Mouse (Mus musculus): ENCODE data around the gene Plekhs1. TPM values are rescaled to one million over a fixed set of nuclear protein-coding genes. Genes with fewer than 3 reads are reported as not detected.
"Not testable (repeated sequence)": the region's sequence is repeated elsewhere in the genome, so short reads cannot be mapped to it uniquely, and the experiment has no call there.

The Plekhs1 gene
- polyA plus RNA-seq, 1 experiment from 2014 or later: 0.08 TPM

- Histone ChIP-seq H3K9ac (no peak overlapping the region), H3K27me3 (no peaks in the 10 kb centered on the region), H3K4me2 (replicated peaks) (no peak overlapping the region), H3K36me3 (no peaks in the 10 kb centered on the region), H3K4me1 (peaks cover 8% of the 10 kb centered on the region), H3K4me3 (no peak overlapping the region), H3K9me3 (no peaks in the 10 kb centered on the region; the same call in 1 of the 2 replicates), H3K27ac (no peak overlapping the region)
- 87% methylated on average over 7 of the region's 7 CpGs for WGBS
- ATAC-seq (ENCODE audit: low FRiP score, low read depth): no peak
These were observed 25.5 kb downstream of the Plekhs1 start for GRCm38 (mm10) chr19:56486926-56487325.

- 92% methylated on average over 2 of the region's 2 CpGs for WGBS
These were observed 25.9 kb downstream of the Plekhs1 start for GRCm38 (mm10) chr19:56487339-56487738.

GRCm38 (mm10) chr19:56489601-56490000 is 28.2 kb downstream of the Plekhs1 start:
- Histone ChIP-seq H3K27ac (no peak overlapping the region), H3K36me3 (no peaks in the 10 kb centered on the region), H3K9ac (no peak overlapping the region), H3K4me3 (no peak overlapping the region), H3K9me3 (no peaks in the 10 kb centered on the region; the same call in 1 of the 2 replicates), H3K27me3 (no peaks in the 10 kb centered on the region), H3K4me1 (peaks cover 8% of the 10 kb centered on the region), H3K4me2 (replicated peaks) (no peak overlapping the region)
- no peak for ATAC-seq (ENCODE audit: low FRiP score, low read depth)
- WGBS: 59% methylated on average over 6 of the region's 6 CpGs

More at GRCm38 (mm10) chr19:56487339-56487738, 25.9 kb downstream of the Plekhs1 start:
- no peak overlapping the region for H3K4me3 ChIP-seq
- H3K27me3 ChIP-seq: no peaks in the 10 kb centered on the region
- no peaks in the 10 kb centered on the region for H3K36me3 ChIP-seq
- H3K27ac ChIP-seq: no peak overlapping the region
- no peaks in the 10 kb centered on the region; the same call in 1 of the 2 replicates for H3K9me3 ChIP-seq
- H3K4me1 ChIP-seq: peaks cover 8% of the 10 kb centered on the region
- no peak for ATAC-seq (ENCODE audit: low FRiP score, low read depth)
- no peak overlapping the region for H3K4me2 ChIP-seq (replicated peaks)
- H3K9ac ChIP-seq: no peak overlapping the region

- WGBS: no CpG with 5 or more reads among the region's 2 CpGs
- not testable (repeated sequence) for H3K4me1 ChIP-seq; H3K9me3 ChIP-seq; H3K4me2 ChIP-seq (replicated peaks); ATAC-seq (ENCODE audit: low FRiP score, low read depth); H3K36me3 ChIP-seq; H3K27ac ChIP-seq; H3K4me3 ChIP-seq; H3K27me3 ChIP-seq; H3K9ac ChIP-seq
These were observed 32.7 kb downstream of the Plekhs1 start for GRCm38 (mm10) chr19:56494157-56494556.

GRCm38 (mm10) chr19:56503069-56503468 is 41.6 kb downstream of the Plekhs1 start:
- not testable (repeated sequence) for H3K4me2 ChIP-seq (replicated peaks); ATAC-seq (ENCODE audit: low FRiP score, low read depth); H3K9me3 ChIP-seq; H3K27me3 ChIP-seq; H3K36me3 ChIP-seq; H3K27ac ChIP-seq; H3K4me1 ChIP-seq; H3K9ac ChIP-seq; H3K4me3 ChIP-seq
- WGBS: no CpG with 5 or more reads among the region's 5 CpGs

GRCm38 (mm10) chr19:56503525-56503924 is 42.1 kb downstream of the Plekhs1 start:
- not testable (repeated sequence) for ATAC-seq (ENCODE audit: low FRiP score, low read depth); H3K4me2 ChIP-seq (replicated peaks); H3K9ac ChIP-seq; H3K27me3 ChIP-seq; H3K36me3 ChIP-seq; H3K9me3 ChIP-seq; H3K27ac ChIP-seq; H3K4me3 ChIP-seq; H3K4me1 ChIP-seq
- WGBS: no CpG with 5 or more reads among the region's 5 CpGs

GRCm38 (mm10) chr19:56511207-56511606 is 49.8 kb downstream of the Plekhs1 start:
- not testable (repeated sequence) for H3K4me1 ChIP-seq; H3K27me3 ChIP-seq; H3K9ac ChIP-seq; H3K36me3 ChIP-seq; H3K4me3 ChIP-seq; H3K9me3 ChIP-seq; ATAC-seq (ENCODE audit: low FRiP score, low read depth); H3K27ac ChIP-seq; H3K4me2 ChIP-seq (replicated peaks)
- no CpG with 5 or more reads among the region's 4 CpGs for WGBS

- H3K4me2 ChIP-seq (replicated peaks); H3K27me3 ChIP-seq; H3K4me1 ChIP-seq; H3K36me3 ChIP-seq; H3K4me3 ChIP-seq; H3K9ac ChIP-seq; ATAC-seq (ENCODE audit: low FRiP score, low read depth); H3K27ac ChIP-seq; H3K9me3 ChIP-seq: not testable (repeated sequence)
- no CpG with 5 or more reads among the region's 2 CpGs for WGBS
These were observed 52.1 kb downstream of the Plekhs1 start for GRCm38 (mm10) chr19:56513527-56513926.

- H3K27me3 ChIP-seq; H3K4me2 ChIP-seq (replicated peaks); ATAC-seq (ENCODE audit: low FRiP score, low read depth); H3K9ac ChIP-seq; H3K4me3 ChIP-seq; H3K36me3 ChIP-seq; H3K4me1 ChIP-seq; H3K9me3 ChIP-seq; H3K27ac ChIP-seq: not testable (repeated sequence)
- no CpG with 5 or more reads among the region's 7 CpGs for WGBS
These were observed 58.0 kb downstream of the Plekhs1 start for GRCm38 (mm10) chr19:56519408-56519807.

- H3K36me3 ChIP-seq: peaks cover 17% of the 10 kb centered on the region
- H3K27me3 ChIP-seq; H3K9me3 ChIP-seq; H3K4me2 ChIP-seq (replicated peaks); H3K4me1 ChIP-seq; H3K9ac ChIP-seq; H3K27ac ChIP-seq; ATAC-seq (ENCODE audit: low FRiP score, low read depth); H3K4me3 ChIP-seq: not testable (repeated sequence)
- no CpG with 5 or more reads among the region's 11 CpGs for WGBS
These were observed 69.1 kb downstream of the Plekhs1 start for GRCm38 (mm10) chr19:56530529-56530928.

- WGBS: 88% methylated on average over 12 of the region's 12 CpGs
- Histone ChIP-seq H3K4me3 (no peak overlapping the region), H3K27me3 (no peaks in the 10 kb centered on the region), H3K27ac (no peak overlapping the region), H3K4me2 (replicated peaks) (no peak overlapping the region), H3K36me3 (peaks cover 24% of the 10 kb centered on the region), H3K4me1 (no peaks in the 10 kb centered on the region), H3K9me3 (no peaks in the 10 kb centered on the region), H3K9ac (no peak overlapping the region)
- ATAC-seq (ENCODE audit: low FRiP score, low read depth): no peak
These were observed 69.8 kb downstream of the Plekhs1 start for GRCm38 (mm10) chr19:56531251-56531650.

- H3K4me3 ChIP-seq: no peak overlapping the region
- ATAC-seq (ENCODE audit: low FRiP score, low read depth): no peak
- H3K9ac ChIP-seq: no peak overlapping the region
- no peaks in the 10 kb centered on the region for H3K27me3 ChIP-seq
- H3K4me1 ChIP-seq: no peaks in the 10 kb centered on the region
- peaks cover 33% of the 10 kb centered on the region for H3K36me3 ChIP-seq
- no peaks in the 10 kb centered on the region for H3K9me3 ChIP-seq
- H3K27ac ChIP-seq: no peak overlapping the region
- 87% methylated on average over 14 of the region's 14 CpGs for WGBS
- H3K4me2 ChIP-seq (replicated peaks): no peak overlapping the region
These were observed 72.0 kb downstream of the Plekhs1 start for GRCm38 (mm10) chr19:56533291-56534071.

GRCm38 (mm10) chr19:56534337-56534736 is 72.9 kb downstream of the Plekhs1 start:
- no peak for ATAC-seq (ENCODE audit: low FRiP score, low read depth)
- H3K27me3 ChIP-seq: no peaks in the 10 kb centered on the region
- 81% methylated on average over 3 of the region's 3 CpGs for WGBS

More at GRCm38 (mm10) chr19:56534337-56534736, 72.9 kb downstream of the Plekhs1 start:
- Histone ChIP-seq H3K4me3 (no peak overlapping the region), H3K27ac (no peak overlapping the region), H3K36me3 (peaks cover 37% of the 10 kb centered on the region), H3K9me3 (no peaks in the 10 kb centered on the region), H3K4me2 (replicated peaks) (no peak overlapping the region), H3K9ac (no peak overlapping the region), H3K4me1 (no peaks in the 10 kb centered on the region)
